In the genomic region with DNA sequence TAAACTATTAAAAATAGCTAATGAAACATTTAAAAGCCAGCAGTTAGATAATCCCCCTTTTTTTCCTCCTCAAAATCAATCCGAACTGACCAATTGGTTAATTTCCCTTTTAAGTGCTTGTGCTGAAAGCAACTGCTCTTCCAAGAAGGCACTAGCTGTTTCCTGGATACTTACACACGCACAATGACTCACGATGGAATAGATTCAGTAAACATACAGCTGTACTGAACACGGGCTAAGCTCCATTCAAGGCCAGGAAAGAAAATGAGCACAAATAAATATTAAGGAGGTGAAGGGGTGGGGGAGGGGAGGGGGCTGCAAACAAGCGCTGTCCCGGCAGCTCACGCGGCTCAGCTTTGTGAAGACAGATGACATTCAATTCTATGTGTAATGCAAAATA, we compare ENCODE assay signal across 18 mouse cellular contexts. TPM values are rescaled to one million over a fixed set of nuclear protein-coding genes. Genes with fewer than 3 reads are reported as not detected.
DNase-seq lines count a peak whose midpoint lies in the region; ATAC-seq and TF ChIP-seq lines count a peak whose summit lies in the region.
"Had no signal": no experiment of that assay in that cellular context is flagged by ENCODE, and none has a peak within 500 bp of the region (broad histone marks: within the 10 kb centered on the region; RNA-seq: fewer than 3 reads in every experiment).

No protein-coding gene starts in this region.

- no peak overlapping the region for H3K4me2 ChIP-seq in hindbrain, embryonic 13.5 days
- H3K4me2 ChIP-seq in midbrain, embryonic 15.5 days, result 0 out of 2 replicates have a peak overlapping the region, but pooled peaks have one; percentile 7
- H3K4me2 ChIP-seq: heart, embryonic 12.5 days; limb, embryonic 13.5 days had no signal

- no peak for ATAC-seq in hindbrain, embryonic 13.5 days (ENCODE audit: low FRiP score)
- no peak for ATAC-seq in midbrain, embryonic 15.5 days (replicated peaks)

- no peaks in the 10 kb centered on the region for H3K27me3 ChIP-seq in hindbrain, embryonic 13.5 days
- peaks cover 6% of the 10 kb centered on the region; the same call in 1 of the 2 replicates for H3K27me3 ChIP-seq in hindbrain, embryonic 10.5 days (ENCODE audit: insufficient read depth, poor library complexity, severe bottlenecking)
- H3K27me3 ChIP-seq in midbrain, embryonic 15.5 days (replicated peaks), result 0 out of 2 replicates have a peak, but pooled peaks cover 3% of the 10 kb centered on the region
- H3K27me3 ChIP-seq: heart, embryonic 12.5 days had no signal

- H3K4me1 ChIP-seq in hindbrain, embryonic 13.5 days (replicated peaks), result peaks cover 46% of the 10 kb centered on the region
- peaks cover 58% of the 10 kb centered on the region for H3K4me1 ChIP-seq in hindbrain, embryonic 10.5 days (replicated peaks)
- H3K4me1 ChIP-seq in midbrain, embryonic 15.5 days, result peaks cover 7% of the 10 kb centered on the region
- H3K4me1 ChIP-seq: limb, embryonic 13.5 days had no signal

- no peak for DNase-seq in hindbrain, embryonic 10.5 days (ENCODE audit: low spot score)
- peak; percentile 54 for DNase-seq in Muller cell, postnatal 12 days (ENCODE audit: inconsistent ontology term)
- DNase-seq in brain, embryonic 14.5 days (ENCODE audit: low read depth), result peak; percentile 73
- DNase-seq in adrenal gland, adult 2 months, result no peak
- no peak for DNase-seq in cerebellum, postnatal 25 days
- DNase-seq: cerebellum, adult 11 months; cerebellum, postnatal 10 days; heart, postnatal 14 days; kidney, adult 11 months; retina, postnatal 1 day; right cerebral cortex, postnatal 4 days; thymus, postnatal 36 days had no signal

- no peak overlapping the region for H3K9ac ChIP-seq in hindbrain, embryonic 13.5 days
- no peak overlapping the region for H3K9ac ChIP-seq in midbrain, embryonic 15.5 days
- H3K9ac ChIP-seq: heart, embryonic 12.5 days; limb, embryonic 13.5 days; liver, embryonic 14.5 days had no signal

- TF ChIP-seq CTCF in brain, embryonic 14.5 days (IDR thresholded peaks at IDR 0.05; ENCODE audit: borderline replicate concordance, extremely low read depth, insufficient read depth, insufficient read length), result no peak

- no peak for TF ChIP-seq POLR2A in brain, embryonic 14.5 days (IDR thresholded peaks at IDR 0.05; ENCODE audit: borderline replicate concordance, extremely low read depth, insufficient read depth, insufficient read length, poor library complexity, severe bottlenecking)

- peak overlapping the region; percentile 18; the same call in 1 of the 2 replicates for H3K27ac ChIP-seq in hindbrain, embryonic 13.5 days
- no peak overlapping the region for H3K27ac ChIP-seq in hindbrain, embryonic 10.5 days
- H3K27ac ChIP-seq in midbrain, embryonic 15.5 days, result no peak overlapping the region
- H3K27ac ChIP-seq: limb, embryonic 13.5 days; liver, embryonic 14.5 days had no signal

- H3K9me3 ChIP-seq in hindbrain, embryonic 13.5 days, result no peaks in the 10 kb centered on the region
- H3K9me3 ChIP-seq in hindbrain, embryonic 10.5 days, result no peaks in the 10 kb centered on the region
- no peaks in the 10 kb centered on the region for H3K9me3 ChIP-seq in midbrain, embryonic 15.5 days
- H3K9me3 ChIP-seq: heart, embryonic 12.5 days; limb, embryonic 13.5 days had no signal

- H3K36me3 ChIP-seq in hindbrain, embryonic 13.5 days, result 0 out of 2 replicates have a peak, but pooled peaks cover 4% of the 10 kb centered on the region
- H3K36me3 ChIP-seq in hindbrain, embryonic 10.5 days, result peaks cover 41% of the 10 kb centered on the region
- no peaks in the 10 kb centered on the region for H3K36me3 ChIP-seq in midbrain, embryonic 15.5 days (replicated peaks)
- H3K36me3 ChIP-seq: limb, embryonic 13.5 days had no signal

- no peak overlapping the region for H3K4me3 ChIP-seq in hindbrain, embryonic 13.5 days
- no peak overlapping the region for H3K4me3 ChIP-seq in hindbrain, embryonic 10.5 days
- H3K4me3 ChIP-seq in midbrain, embryonic 15.5 days, result no peak overlapping the region
- H3K4me3 ChIP-seq: heart, embryonic 12.5 days; limb, embryonic 13.5 days had no signal

- WGBS in hindbrain, embryonic 13.5 days, result 12% methylated on average over 8 of the region's 8 CpGs
- WGBS in hindbrain, embryonic 10.5 days, result 32% methylated on average over 8 of the region's 8 CpGs
- 5% methylated on average over 8 of the region's 8 CpGs for WGBS in midbrain, embryonic 15.5 days

RNA-seq across cellular contexts. Expression of a gene that starts 14.8 kb away (rescaled TPM):
- 7.8 and 8.8 TPM in 2 replicates for polyA plus RNA-seq in hindbrain, embryonic 13.5 days (2015; fragmentation: Nextera tagmentation; extraction: Ambion mirVana)
- 7.5 and 9.4 TPM in 2 replicates for polyA plus RNA-seq in hindbrain, embryonic 10.5 days (2016; fragmentation: Nextera tagmentation; extraction: Ambion mirVana)
- polyA plus RNA-seq in brain, embryonic 14.5 days (2012; rRNA removed), result 11.3 and 14.5 TPM in 2 replicates
- polyA plus RNA-seq in midbrain, embryonic 15.5 days (2015; fragmentation: Nextera tagmentation; extraction: Ambion mirVana), result 11.1 and 14.1 TPM in 2 replicates
- total RNA-seq in adrenal gland, adult 2 months (2021), result 10 to 100 TPM; 33.4 to 34.0 TPM
- polyA plus RNA-seq in adrenal gland, adult 2 months (2012; rRNA removed), result 17.4 and 22.8 TPM in 2 replicates
- total RNA-seq: megakaryocyte progenitor cell, adult 5-6 weeks had no signal

Comparison
In these comparisons a context has a peak if more than half of its experiments do, and no peak if none do; other contexts are left out.
1. DNase-seq: peak in Muller cell, postnatal 12 days (single experiment) and brain, embryonic 14.5 days (single experiment); none in hindbrain, embryonic 10.5 days (single experiment), adrenal gland, adult 2 months (single experiment) and cerebellum, postnatal 25 days (0 of 2).